Mouse (Mus musculus): ENCODE results near the gene Pxn. TPM values are rescaled to one million over a fixed set of nuclear protein-coding genes. Genes with fewer than 3 reads are reported as not detected.
A peak's percentile ranks its signal among the peaks of the same experiment; 100 is the strongest.

Pxn gene
- polyA plus RNA-seq, 1 experiment from 2014 or later, result 11.3 TPM

GRCm38 (mm10) chr5:115509790-115510689 lies 3.6 kb downstream of the Pxn start:
- no peak overlapping the region for H3K9ac ChIP-seq (replicated peaks; ENCODE audit: low read length)

GRCm38 (mm10) chr5:115512375-115512774 lies 5.9 kb downstream of the Pxn start:
- peaks cover 25% of the 10 kb centered on the region for H3K4me1 ChIP-seq (ENCODE audit: control insufficient read depth, insufficient read depth, low read length)
- no peaks in the 10 kb centered on the region for H3K9me3 ChIP-seq (ENCODE audit: control insufficient read depth, low read length)
- H3K27me3 ChIP-seq (ENCODE audit: control insufficient read depth, insufficient read depth, low read length), result no peaks in the 10 kb centered on the region
- DNase-seq (no peak), ATAC-seq (ENCODE audit: low FRiP score, low TSS enrichment) (no peak)
- WGBS, result 90% methylated on average over 7 of the region's 7 CpGs
- H3K36me3 ChIP-seq (ENCODE audit: control insufficient read depth, insufficient read depth, low read length), result no peaks in the 10 kb centered on the region
- no peak overlapping the region for H3K9ac ChIP-seq (replicated peaks; ENCODE audit: low read length)
- no peak overlapping the region for H3K4me3 ChIP-seq (replicated peaks; ENCODE audit: low read depth, low read length)
- H3K27ac ChIP-seq (replicated peaks; ENCODE audit: low read depth, low read length), result no peak overlapping the region
- no peak overlapping the region for H3K4me2 ChIP-seq (ENCODE audit: low read length)

More at GRCm38 (mm10) chr5:115509790-115510689, 3.6 kb downstream of the Pxn start:
- H3K27ac ChIP-seq (replicated peaks; ENCODE audit: low read depth, low read length), result no peak overlapping the region
- peaks cover 29% of the 10 kb centered on the region for H3K4me1 ChIP-seq (ENCODE audit: control insufficient read depth, insufficient read depth, low read length)
- no peaks in the 10 kb centered on the region for H3K27me3 ChIP-seq (ENCODE audit: control insufficient read depth, insufficient read depth, low read length)
- no peaks in the 10 kb centered on the region for H3K36me3 ChIP-seq (ENCODE audit: control insufficient read depth, insufficient read depth, low read length)
- no peak overlapping the region for H3K4me3 ChIP-seq (replicated peaks; ENCODE audit: low read depth, low read length)
- no peaks in the 10 kb centered on the region for H3K9me3 ChIP-seq (ENCODE audit: control insufficient read depth, low read length)
- no peak for ATAC-seq (ENCODE audit: low FRiP score, low TSS enrichment)
- WGBS, result 56% methylated on average over 15 of the region's 15 CpGs
- DNase-seq, result no peak
- H3K4me2 ChIP-seq (ENCODE audit: low read length), result peak overlapping the region; percentile 87; the same call in 1 of the 2 replicates

GRCm38 (mm10) chr5:115513246-115513645 lies 6.8 kb downstream of the Pxn start:
- H3K4me2 ChIP-seq (ENCODE audit: low read length), result no peak overlapping the region
- no peak overlapping the region for H3K9ac ChIP-seq (replicated peaks; ENCODE audit: low read length)
- H3K27me3 ChIP-seq (ENCODE audit: control insufficient read depth, insufficient read depth, low read length), result no peaks in the 10 kb centered on the region
- no peak overlapping the region for H3K4me3 ChIP-seq (replicated peaks; ENCODE audit: low read depth, low read length)
- no peaks in the 10 kb centered on the region for H3K9me3 ChIP-seq (ENCODE audit: control insufficient read depth, low read length)
- H3K27ac ChIP-seq (replicated peaks; ENCODE audit: low read depth, low read length), result no peak overlapping the region
- DNase-seq (no peak), ATAC-seq (ENCODE audit: low FRiP score, low TSS enrichment) (no peak)
- no peaks in the 10 kb centered on the region for H3K36me3 ChIP-seq (ENCODE audit: control insufficient read depth, insufficient read depth, low read length)
- WGBS, result 97% methylated on average over 14 of the region's 14 CpGs
- H3K4me1 ChIP-seq (ENCODE audit: control insufficient read depth, insufficient read depth, low read length), result peaks cover 16% of the 10 kb centered on the region

- Histone ChIP-seq H3K27ac (replicated peaks; ENCODE audit: low read depth, low read length) (no peak overlapping the region), H3K4me1 (ENCODE audit: control insufficient read depth, insufficient read depth, low read length) (peaks cover 11% of the 10 kb centered on the region), H3K4me2 (ENCODE audit: low read length) (no peak overlapping the region), H3K27me3 (ENCODE audit: control insufficient read depth, insufficient read depth, low read length) (no peaks in the 10 kb centered on the region), H3K4me3 (replicated peaks; ENCODE audit: low read depth, low read length) (no peak overlapping the region), H3K9ac (replicated peaks; ENCODE audit: low read length) (no peak overlapping the region), H3K36me3 (ENCODE audit: control insufficient read depth, insufficient read depth, low read length) (no peaks in the 10 kb centered on the region), H3K9me3 (ENCODE audit: control insufficient read depth, low read length) (no peaks in the 10 kb centered on the region)
- DNase-seq (no peak), ATAC-seq (ENCODE audit: low FRiP score, low TSS enrichment) (no peak)
- 93% methylated on average over 16 of the region's 16 CpGs for WGBS
Observed at GRCm38 (mm10) chr5:115513721-115514120, 7.2 kb downstream of the Pxn start.

- no peaks in the 10 kb centered on the region for H3K27me3 ChIP-seq (ENCODE audit: control insufficient read depth, insufficient read depth, low read length)
- WGBS, result 92% methylated on average over 6 of the region's 6 CpGs
- H3K27ac ChIP-seq (replicated peaks; ENCODE audit: low read depth, low read length), result no peak overlapping the region
- no peaks in the 10 kb centered on the region for H3K36me3 ChIP-seq (ENCODE audit: control insufficient read depth, insufficient read depth, low read length)
- H3K9ac ChIP-seq (replicated peaks; ENCODE audit: low read length), result no peak overlapping the region
- no peaks in the 10 kb centered on the region for H3K9me3 ChIP-seq (ENCODE audit: control insufficient read depth, low read length)
- H3K4me1 ChIP-seq (ENCODE audit: control insufficient read depth, insufficient read depth, low read length), result peaks cover 6% of the 10 kb centered on the region; the same call in 1 of the 2 replicates
- ATAC-seq (ENCODE audit: low FRiP score, low TSS enrichment) (no peak), DNase-seq (no peak)
- no peak overlapping the region for H3K4me3 ChIP-seq (replicated peaks; ENCODE audit: low read depth, low read length)
- H3K4me2 ChIP-seq (ENCODE audit: low read length), result no peak overlapping the region
Observed at GRCm38 (mm10) chr5:115514346-115514745, 7.9 kb downstream of the Pxn start.

GRCm38 (mm10) chr5:115514896-115515587 lies 8.6 kb downstream of the Pxn start:
- Histone ChIP-seq H3K9ac (replicated peaks; ENCODE audit: low read length) (no peak overlapping the region), H3K4me3 (replicated peaks; ENCODE audit: low read depth, low read length) (no peak overlapping the region), H3K9me3 (ENCODE audit: control insufficient read depth, low read length) (no peaks in the 10 kb centered on the region), H3K4me1 (ENCODE audit: control insufficient read depth, insufficient read depth, low read length) (no peaks in the 10 kb centered on the region; the same call in 1 of the 2 replicates), H3K36me3 (ENCODE audit: control insufficient read depth, insufficient read depth, low read length) (no peaks in the 10 kb centered on the region), H3K27me3 (ENCODE audit: control insufficient read depth, insufficient read depth, low read length) (no peaks in the 10 kb centered on the region), H3K27ac (replicated peaks; ENCODE audit: low read depth, low read length) (0 out of 2 replicates have a peak overlapping the region, but pooled peaks have one; percentile 32), H3K4me2 (ENCODE audit: low read length) (no peak overlapping the region)
- DNase-seq, result no peak
- no peak for ATAC-seq (ENCODE audit: low FRiP score, low TSS enrichment)
- WGBS, result 72% methylated on average over 20 of the region's 20 CpGs

GRCm38 (mm10) chr5:115516081-115516907 lies 9.8 kb downstream of the Pxn start:
- 80% methylated on average over 32 of the region's 32 CpGs for WGBS
- no peak for ATAC-seq (ENCODE audit: low FRiP score, low TSS enrichment)

GRCm38 (mm10) chr5:115516908-115517307 lies 10.4 kb downstream of the Pxn start:
- DNase-seq (no peak), ATAC-seq (ENCODE audit: low FRiP score, low TSS enrichment) (no peak)
- no peak overlapping the region for H3K27ac ChIP-seq (replicated peaks; ENCODE audit: low read depth, low read length)
- H3K27me3 ChIP-seq (ENCODE audit: control insufficient read depth, insufficient read depth, low read length), result no peaks in the 10 kb centered on the region
- no peaks in the 10 kb centered on the region for H3K36me3 ChIP-seq (ENCODE audit: control insufficient read depth, insufficient read depth, low read length)
- no peak overlapping the region for H3K9ac ChIP-seq (replicated peaks; ENCODE audit: low read length)
- H3K4me3 ChIP-seq (replicated peaks; ENCODE audit: low read depth, low read length), result no peak overlapping the region
- WGBS, result 92% methylated on average over 7 of the region's 7 CpGs
- H3K4me2 ChIP-seq (ENCODE audit: low read length), result no peak overlapping the region
- no peaks in the 10 kb centered on the region for H3K4me1 ChIP-seq (ENCODE audit: control insufficient read depth, insufficient read depth, low read length)
- H3K9me3 ChIP-seq (ENCODE audit: control insufficient read depth, low read length), result no peaks in the 10 kb centered on the region

More at GRCm38 (mm10) chr5:115516081-115516907, 9.8 kb downstream of the Pxn start:
- H3K36me3 ChIP-seq (ENCODE audit: control insufficient read depth, insufficient read depth, low read length), result no peaks in the 10 kb centered on the region
- H3K9ac ChIP-seq (replicated peaks; ENCODE audit: low read length), result no peak overlapping the region
- no peak for DNase-seq
- no peak overlapping the region for H3K4me2 ChIP-seq (ENCODE audit: low read length)
- H3K4me3 ChIP-seq (replicated peaks; ENCODE audit: low read depth, low read length), result no peak overlapping the region
- H3K27me3 ChIP-seq (ENCODE audit: control insufficient read depth, insufficient read depth, low read length), result no peaks in the 10 kb centered on the region
- H3K9me3 ChIP-seq (ENCODE audit: control insufficient read depth, low read length), result no peaks in the 10 kb centered on the region
- H3K4me1 ChIP-seq (ENCODE audit: control insufficient read depth, insufficient read depth, low read length), result no peaks in the 10 kb centered on the region
- no peak overlapping the region for H3K27ac ChIP-seq (replicated peaks; ENCODE audit: low read depth, low read length)
